Mouse (Mus musculus) midbrain, embryonic 15.5 days (tissue): ENCODE data around the gene Hat1. TPM values are rescaled to one million over a fixed set of nuclear protein-coding genes. Genes with fewer than 3 reads are reported as not detected.
A peak's percentile ranks its signal among the peaks of the same experiment; 100 is the strongest.

Experiments
- ATAC-seq: fragments of 200-750 bp; cut with Nextera tagmentation; replicated peaks from 2 replicates; pipeline ENCODE4 v1.8.0; 2017; ENCODE audit warnings: moderate TSS enrichment
- H3K27ac ChIP-seq: fragments of 300-500 bp; sonication (generic); 2 replicates; pipeline ENCODE4 v1.5.1; 2015; ENCODE audit warnings: mild to moderate bottlenecking, inconsistent platforms
- H3K27me3 ChIP-seq: fragments of 300-500 bp; sonication (generic); replicated peaks from 2 replicates; pipeline ENCODE4 v1.6.1; 2015; ENCODE audit warnings: inconsistent platforms
- H3K36me3 ChIP-seq: fragments of 300-500 bp; sonication (generic); replicated peaks from 2 replicates; pipeline ENCODE4 v1.6.1; 2015; ENCODE audit warnings: inconsistent platforms
- H3K4me1 ChIP-seq: fragments of 300-500 bp; sonication (generic); 2 replicates; pipeline ENCODE4 v1.6.1; 2015; ENCODE audit warnings: inconsistent platforms
- H3K4me2 ChIP-seq: fragments of 300-500 bp; sonication (generic); 2 replicates; pipeline ENCODE4 v1.6.1; 2015; ENCODE audit warnings: inconsistent platforms, mild to moderate bottlenecking, moderate library complexity
- H3K4me3 ChIP-seq: fragments of 300-500 bp; sonication (generic); 2 replicates; pipeline ENCODE4 v1.5.1; 2015; ENCODE audit warnings: mild to moderate bottlenecking, inconsistent platforms
- H3K9ac ChIP-seq: fragments of 300-500 bp; sonication (generic); 2 replicates; pipeline ENCODE4 v1.6.1; 2015; ENCODE audit warnings: mild to moderate bottlenecking, inconsistent platforms
- H3K9me3 ChIP-seq: fragments of 300-500 bp; sonication (generic); 2 replicates; pipeline ENCODE4 v1.6.1; 2016; ENCODE audit warnings: inconsistent platforms
- WGBS: fragments of 180-500 bp; shearing (Covaris S2); methylation state at CpG from one replicate; pipeline ENCODE4 v1.1.7; 2015; ENCODE audit warnings: mixed read lengths; 5-methylcytosine and 5-hydroxymethylcytosine counted together
- polyA plus RNA-seq: library from polyadenylated mRNA; unstranded; fragments of >200 nt; fragmentation: Nextera tagmentation; extraction: Ambion mirVana; gene quantifications from 2 replicates; pipeline ENCODE4 v1.2.1, GENCODE M21; 2015

The Hat1 gene
- polyA plus RNA-seq, 1 experiment from 2014 or later = 42.2 TPM

DNA sequence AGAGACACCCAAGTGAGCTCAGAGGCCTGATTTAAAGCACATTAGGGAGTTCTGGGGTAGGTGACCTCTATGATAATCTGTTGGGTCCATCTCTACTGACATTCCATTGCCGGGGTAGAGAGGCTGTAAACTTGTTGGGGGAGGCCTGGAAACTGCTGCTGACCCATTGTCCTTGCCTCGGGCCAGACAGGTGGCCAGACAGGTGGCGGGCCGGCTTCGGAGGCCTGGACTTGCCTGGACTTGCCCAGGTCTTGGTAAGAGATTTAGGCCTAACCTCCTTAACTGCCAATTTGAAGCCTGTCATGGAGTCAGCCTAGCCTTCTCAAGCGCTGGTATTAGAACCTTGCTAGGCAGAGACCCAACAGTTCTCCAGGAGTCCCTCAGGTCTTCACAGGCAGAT lies 992 bp upstream of the Hat1 start:
- no peaks in the 10 kb centered on the region for H3K27me3 ChIP-seq
- no peaks in the 10 kb centered on the region for H3K9me3 ChIP-seq
- no peak for ATAC-seq
- no peak overlapping the region for H3K4me2 ChIP-seq
- H3K36me3 ChIP-seq = 0 out of 2 replicates have a peak, but pooled peaks cover 5% of the 10 kb centered on the region
- H3K4me3 ChIP-seq = no peak overlapping the region
- WGBS = 94% methylated on average over 6 of the region's 6 CpGs
- no peak overlapping the region for H3K9ac ChIP-seq
- no peak overlapping the region for H3K27ac ChIP-seq
- H3K4me1 ChIP-seq = peaks cover 11% of the 10 kb centered on the region

- WGBS = 69% methylated on average over 9 of the region's 9 CpGs
- Histone ChIP-seq H3K4me2 (peak overlapping the region; percentile 85), H3K4me1 (peaks cover 11% of the 10 kb centered on the region), H3K27ac (no peak overlapping the region), H3K4me3 (peak overlapping the region; percentile 98), H3K27me3 (no peaks in the 10 kb centered on the region), H3K9ac (peak overlapping the region; percentile 77; the same call in 1 of the 2 replicates), H3K9me3 (no peaks in the 10 kb centered on the region), H3K36me3 (0 out of 2 replicates have a peak, but pooled peaks cover 5% of the 10 kb centered on the region)
- ATAC-seq = no peak
Measured at GRCm38 (mm10) chr2:71389864-71390263, 1.1 kb downstream of the Hat1 start.

- no peak overlapping the region for H3K4me3 ChIP-seq
- no peak for ATAC-seq
- no peak overlapping the region for H3K27ac ChIP-seq
- H3K4me2 ChIP-seq = no peak overlapping the region
- H3K9me3 ChIP-seq = no peaks in the 10 kb centered on the region
- WGBS = 92% methylated on average over 1 of the region's 1 CpGs
- H3K9ac ChIP-seq = no peak overlapping the region
- no peaks in the 10 kb centered on the region for H3K36me3 ChIP-seq
- no peaks in the 10 kb centered on the region for H3K27me3 ChIP-seq
- no peaks in the 10 kb centered on the region for H3K4me1 ChIP-seq
Measured at GRCm38 (mm10) chr2:71405613-71406012, 16.9 kb downstream of the Hat1 start.

DNA sequence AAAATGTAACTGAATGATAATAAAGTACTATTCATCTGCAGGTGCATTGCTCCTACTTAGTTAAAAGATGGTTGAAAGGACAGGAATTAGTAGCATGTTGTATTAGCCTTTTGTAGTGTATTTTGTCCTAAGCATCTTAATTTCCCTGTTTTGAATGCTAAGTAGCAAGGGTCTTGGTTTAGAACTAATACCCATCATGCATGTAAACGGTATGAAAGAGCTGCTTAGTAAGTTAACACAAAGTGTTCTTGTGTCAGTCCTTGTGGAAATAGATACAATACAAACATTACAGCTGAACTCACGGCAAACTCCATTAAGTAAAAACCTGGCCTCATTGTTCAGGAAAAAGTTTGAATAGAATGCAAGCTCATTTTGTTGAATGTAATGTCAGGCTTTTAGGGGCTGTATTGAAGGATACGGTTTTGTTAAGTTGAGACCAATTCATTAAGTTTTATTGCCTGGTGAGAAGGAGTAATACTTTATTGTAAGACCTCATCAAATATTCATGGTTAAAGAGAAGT lies 30.1 kb downstream of the Hat1 start:
- Histone ChIP-seq H3K9me3 (no peaks in the 10 kb centered on the region), H3K27ac (no peak overlapping the region), H3K27me3 (no peaks in the 10 kb centered on the region), H3K36me3 (no peaks in the 10 kb centered on the region), H3K4me1 (no peaks in the 10 kb centered on the region), H3K4me3 (no peak overlapping the region), H3K9ac (no peak overlapping the region), H3K4me2 (no peak overlapping the region)
- ATAC-seq = no peak
- WGBS = 22% methylated on average over 3 of the region's 3 CpGs

- no peak overlapping the region for H3K27ac ChIP-seq
- H3K4me3 ChIP-seq = no peak overlapping the region
- H3K36me3 ChIP-seq = no peaks in the 10 kb centered on the region
- no peaks in the 10 kb centered on the region for H3K4me1 ChIP-seq
- no peak overlapping the region for H3K9ac ChIP-seq
- H3K4me2 ChIP-seq = no peak overlapping the region
- ATAC-seq = no peak
- 60% methylated on average over 3 of the region's 3 CpGs for WGBS
- H3K27me3 ChIP-seq = no peaks in the 10 kb centered on the region
- H3K9me3 ChIP-seq = no peaks in the 10 kb centered on the region
Measured at GRCm38 (mm10) chr2:71419408-71419807, 30.6 kb downstream of the Hat1 start.

DNA sequence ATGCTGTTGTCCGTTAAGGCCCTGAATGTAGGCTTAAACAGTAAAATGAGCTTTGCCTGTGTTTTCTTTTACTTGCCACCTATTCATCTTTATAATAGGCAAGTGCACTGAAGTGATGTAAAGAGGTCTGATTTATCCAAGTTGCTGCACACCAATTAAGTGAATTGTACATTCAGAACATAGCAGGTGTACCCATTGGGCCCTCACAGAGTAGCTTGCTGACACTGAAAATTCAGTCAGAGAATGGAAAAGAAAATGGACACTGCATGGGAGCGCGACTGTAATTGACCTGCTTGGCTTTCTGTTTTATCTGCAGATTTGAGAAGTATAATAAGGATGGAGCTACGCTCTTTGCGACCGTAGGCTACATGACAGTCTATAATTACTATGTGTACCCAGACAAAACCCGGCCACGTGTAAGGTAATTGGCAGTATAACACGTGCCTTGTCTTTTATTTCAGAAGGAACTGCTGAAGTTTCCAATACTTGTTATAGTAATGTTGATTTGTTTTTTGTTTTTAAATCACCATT lies 32.2 kb downstream of the Hat1 start:
- H3K27me3 ChIP-seq = no peaks in the 10 kb centered on the region
- 78% methylated on average over 9 of the region's 9 CpGs for WGBS
- H3K9ac ChIP-seq = no peak overlapping the region
- no peak overlapping the region for H3K4me3 ChIP-seq
- no peak overlapping the region for H3K4me2 ChIP-seq
- no peak overlapping the region for H3K27ac ChIP-seq
- no peak for ATAC-seq
- no peaks in the 10 kb centered on the region for H3K4me1 ChIP-seq
- H3K36me3 ChIP-seq = 0 out of 2 replicates have a peak, but pooled peaks cover 2% of the 10 kb centered on the region
- H3K9me3 ChIP-seq = no peaks in the 10 kb centered on the region

GRCm38 (mm10) chr2:71424545-71424944 lies 35.8 kb downstream of the Hat1 start:
- WGBS = 82% methylated on average over 4 of the region's 4 CpGs
- no peak overlapping the region for H3K27ac ChIP-seq
- 0 out of 2 replicates have a peak, but pooled peaks cover 2% of the 10 kb centered on the region for H3K36me3 ChIP-seq
- H3K9ac ChIP-seq = no peak overlapping the region
- no peaks in the 10 kb centered on the region for H3K27me3 ChIP-seq
- no peak for ATAC-seq
- H3K4me2 ChIP-seq = no peak overlapping the region
- no peaks in the 10 kb centered on the region for H3K9me3 ChIP-seq
- no peaks in the 10 kb centered on the region for H3K4me1 ChIP-seq
- no peak overlapping the region for H3K4me3 ChIP-seq

DNA sequence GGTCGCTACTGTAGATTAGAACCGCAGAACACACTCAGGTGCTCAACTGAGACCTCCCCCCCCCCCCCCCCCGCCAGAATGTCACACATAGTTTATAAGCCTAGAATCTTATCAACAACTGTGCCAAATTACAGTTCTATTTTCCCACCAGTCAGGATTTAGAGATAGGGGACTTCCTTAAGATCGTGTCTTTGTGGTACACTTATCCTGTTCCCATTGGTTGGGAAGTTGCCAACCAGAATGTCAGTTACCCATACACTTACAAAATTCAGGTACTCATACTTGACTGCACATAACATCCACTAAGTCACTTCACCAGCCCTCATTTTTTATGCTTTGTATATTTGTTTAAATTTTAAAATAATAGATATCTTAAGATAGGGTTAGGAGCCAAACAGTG lies 46.7 kb downstream of the Hat1 start:
- WGBS = 80% methylated on average over 4 of the region's 4 CpGs
- ATAC-seq = no peak
- Histone ChIP-seq H3K4me2 (no peak overlapping the region), H3K4me3 (no peak overlapping the region), H3K9ac (no peak overlapping the region), H3K27ac (no peak overlapping the region), H3K27me3 (no peaks in the 10 kb centered on the region), H3K4me1 (no peaks in the 10 kb centered on the region), H3K9me3 (no peaks in the 10 kb centered on the region), H3K36me3 (no peaks in the 10 kb centered on the region)

GRCm38 (mm10) chr2:71443376-71443775 lies 54.6 kb downstream of the Hat1 start:
- no peak overlapping the region for H3K9ac ChIP-seq
- H3K27me3 ChIP-seq = no peaks in the 10 kb centered on the region
- peaks cover 4% of the 10 kb centered on the region; the same call in 1 of the 2 replicates for H3K36me3 ChIP-seq
- H3K4me3 ChIP-seq = no peak overlapping the region
- no peaks in the 10 kb centered on the region for H3K9me3 ChIP-seq
- peaks cover 7% of the 10 kb centered on the region for H3K4me1 ChIP-seq
- WGBS = 40% methylated on average over 2 of the region's 2 CpGs
- H3K27ac ChIP-seq = no peak overlapping the region
- no peak overlapping the region for H3K4me2 ChIP-seq
- ATAC-seq = no peak

DNA sequence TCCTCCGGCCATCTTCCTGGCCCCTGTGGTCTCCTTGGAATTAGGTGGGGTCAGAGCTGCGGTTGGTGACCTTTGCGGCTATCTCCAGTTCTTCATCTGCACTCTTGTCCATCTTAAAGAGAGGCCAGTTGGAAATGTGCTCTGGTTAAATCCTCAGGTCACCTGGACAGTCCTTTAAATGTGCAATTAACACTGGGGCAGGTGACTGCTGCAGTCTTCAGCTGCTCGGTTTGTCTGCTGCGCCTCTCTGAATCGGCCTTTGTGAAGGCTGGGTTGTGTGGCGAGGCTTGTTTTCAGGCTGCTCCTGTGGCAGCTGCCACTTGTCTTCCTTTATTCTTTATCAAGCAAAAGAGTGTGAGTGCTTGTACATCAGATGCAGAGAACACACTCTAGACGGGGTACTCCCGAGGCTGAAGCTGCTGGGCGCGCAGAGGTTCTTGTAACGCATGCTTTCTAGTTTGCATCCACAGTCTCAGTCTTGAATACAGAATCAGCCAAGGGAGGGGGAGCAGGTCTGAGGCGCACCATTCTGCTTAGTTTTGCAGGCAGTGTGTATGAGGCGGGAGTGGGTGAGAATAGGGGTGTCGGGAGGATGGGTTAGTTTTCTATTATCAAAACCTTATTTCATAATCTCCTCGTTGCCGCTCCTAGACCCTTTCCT lies 56.9 kb downstream of the Hat1 start:
- Histone ChIP-seq H3K4me1 (peaks cover 7% of the 10 kb centered on the region), H3K9me3 (no peaks in the 10 kb centered on the region), H3K27ac (no peak overlapping the region), H3K36me3 (peaks cover 4% of the 10 kb centered on the region; the same call in 1 of the 2 replicates), H3K4me3 (0 out of 2 replicates have a peak overlapping the region, but pooled peaks have one; percentile 7), H3K9ac (no peak overlapping the region), H3K4me2 (peak overlapping the region; percentile 34), H3K27me3 (no peaks in the 10 kb centered on the region)
- ATAC-seq = no peak
- WGBS = 23% methylated on average over 17 of the region's 17 CpGs

GRCm38 (mm10) chr2:71449604-71450003 lies 60.8 kb downstream of the Hat1 start:
- 15% methylated on average over 2 of the region's 2 CpGs for WGBS
- peaks cover 15% of the 10 kb centered on the region for H3K4me1 ChIP-seq
- 0 out of 2 replicates have a peak, but pooled peaks cover 3% of the 10 kb centered on the region for H3K27me3 ChIP-seq
- no peak overlapping the region for H3K27ac ChIP-seq
- H3K9me3 ChIP-seq = no peaks in the 10 kb centered on the region
- no peak for ATAC-seq
- H3K9ac ChIP-seq = no peak overlapping the region
- no peak overlapping the region for H3K4me3 ChIP-seq
- no peaks in the 10 kb centered on the region for H3K36me3 ChIP-seq
- H3K4me2 ChIP-seq = no peak overlapping the region

GRCm38 (mm10) chr2:71451761-71452160 lies 63.0 kb downstream of the Hat1 start:
- 64% methylated on average over 5 of the region's 5 CpGs for WGBS
- no peak overlapping the region for H3K27ac ChIP-seq
- peaks cover 8% of the 10 kb centered on the region; the same call in 1 of the 2 replicates for H3K4me1 ChIP-seq
- 0 out of 2 replicates have a peak, but pooled peaks cover 3% of the 10 kb centered on the region for H3K27me3 ChIP-seq
- no peak overlapping the region for H3K4me2 ChIP-seq
- no peaks in the 10 kb centered on the region for H3K9me3 ChIP-seq
- ATAC-seq = no peak
- no peak overlapping the region for H3K4me3 ChIP-seq
- H3K9ac ChIP-seq = no peak overlapping the region
- no peaks in the 10 kb centered on the region for H3K36me3 ChIP-seq
